Mouse (Mus musculus) myocyte (in vitro differentiated cells): ENCODE results near the gene Tmem108.

ENCODE experiments used
- MYOD1 ChIP-seq, 3 experiments: IDR thresholded peaks; one replicate each; pipeline ENCODE4 v1.6.1; 2011; ENCODE audit warnings: control low read depth in 2 of 3, low read depth in 2 of 3, mild to moderate bottlenecking in 2 of 3, moderate library complexity in 1 of 3; ENCODE audit not compliant: insufficient read length in 2 of 3, control insufficient read depth in 1 of 3
- MYOG ChIP-seq, 3 experiments: IDR thresholded peaks; one replicate each; pipeline ENCODE4 v1.6.1; 2011; ENCODE audit warnings: control low read depth in 2 of 3, low read depth in 2 of 3, mild to moderate bottlenecking in 2 of 3; ENCODE audit not compliant: insufficient read length in 2 of 3, control insufficient read depth in 1 of 3, insufficient read depth in 1 of 3
- POLR2A ChIP-seq: IDR thresholded peaks from one replicate; pipeline ENCODE4 v1.6.1; 2011; ENCODE audit warnings: low read depth, mild to moderate bottlenecking, control low read depth, moderate library complexity; ENCODE audit not compliant: insufficient read length

GRCm38 (mm10) chr9:103558741-103559140, 202.9 kb downstream of the Tmem108 start:
- TF ChIP-seq MYOG (IDR thresholded peaks at IDR 0.05; ENCODE audit: control insufficient read depth in 1 of 3, insufficient read depth in 1 of 3, insufficient read length in 2 of 3, low read depth in 2 of 3) (no peak), POLR2A (no peak), MYOD1 (IDR thresholded peaks at IDR 0.05; ENCODE audit: control insufficient read depth in 1 of 3, insufficient read length in 2 of 3, low read depth in 2 of 3) (no peak)
